Mouse (Mus musculus): Measurements from ENCODE around the gene Bmp8a.

Bmp8a gene

DNA sequence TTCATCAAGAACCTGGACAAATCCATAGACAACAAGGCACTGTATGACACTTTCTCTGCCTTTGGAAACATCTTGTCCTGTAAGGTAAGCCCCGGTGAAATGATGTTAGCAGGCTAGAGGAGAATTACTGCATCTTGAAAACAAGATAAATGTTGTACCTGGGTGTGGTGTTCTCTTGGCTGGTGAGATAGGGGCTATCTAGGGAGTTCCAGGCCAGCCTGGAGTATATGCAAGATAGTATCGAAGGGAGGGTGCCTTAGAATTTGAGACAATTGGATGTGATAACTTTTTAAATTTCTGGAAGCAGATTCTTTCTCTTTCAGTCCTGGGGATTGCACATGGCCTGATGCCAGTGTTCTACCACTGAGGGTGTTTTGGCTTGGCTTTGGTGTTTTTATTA lies 56.3 kb downstream of the Bmp8a start:
- no peak for DNase-seq (ENCODE audit: low read depth)

DNA sequence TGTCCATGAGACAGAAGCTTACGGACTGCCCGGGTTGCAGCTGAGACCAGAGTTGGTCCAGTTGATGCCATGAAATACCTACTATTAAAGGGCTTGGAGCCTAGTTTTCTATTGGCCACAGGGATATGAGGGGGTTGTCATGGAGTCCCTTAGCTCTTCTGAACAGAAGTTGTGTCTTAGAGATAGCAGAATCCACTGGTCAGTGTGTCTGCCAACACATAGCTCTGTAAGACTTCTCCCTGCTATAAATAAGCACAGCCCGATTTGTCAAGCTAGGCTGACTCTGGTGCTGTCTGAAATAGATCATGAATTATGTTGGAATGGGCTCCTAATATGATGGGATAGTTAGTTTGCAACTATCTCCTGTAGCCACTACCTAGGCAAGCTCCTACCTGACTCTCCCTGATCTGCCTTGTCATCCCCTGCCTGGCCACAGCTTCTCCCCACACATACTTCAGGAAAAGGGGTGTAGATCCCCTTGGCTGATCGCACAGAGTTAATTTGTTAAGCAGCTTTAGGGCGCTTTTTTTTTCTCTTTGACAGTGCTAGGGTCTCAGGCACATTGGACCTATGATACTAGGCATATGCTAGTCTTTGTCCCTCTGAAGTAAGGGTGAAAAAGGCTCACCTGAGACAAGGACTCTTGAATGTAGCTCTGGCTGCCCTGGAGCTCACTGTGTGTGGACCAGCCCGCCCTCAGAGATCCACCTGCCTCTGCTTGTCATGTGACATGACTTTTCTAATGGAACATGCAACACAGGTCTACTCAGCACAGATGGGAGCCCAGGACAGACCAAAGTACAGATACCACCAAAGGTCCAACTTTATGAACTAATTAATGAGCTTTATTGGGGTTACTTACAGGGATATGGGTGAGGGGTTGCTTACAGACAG lies 58.1 kb downstream of the Bmp8a start:
- no peak for DNase-seq (ENCODE audit: low read depth)

DNA sequence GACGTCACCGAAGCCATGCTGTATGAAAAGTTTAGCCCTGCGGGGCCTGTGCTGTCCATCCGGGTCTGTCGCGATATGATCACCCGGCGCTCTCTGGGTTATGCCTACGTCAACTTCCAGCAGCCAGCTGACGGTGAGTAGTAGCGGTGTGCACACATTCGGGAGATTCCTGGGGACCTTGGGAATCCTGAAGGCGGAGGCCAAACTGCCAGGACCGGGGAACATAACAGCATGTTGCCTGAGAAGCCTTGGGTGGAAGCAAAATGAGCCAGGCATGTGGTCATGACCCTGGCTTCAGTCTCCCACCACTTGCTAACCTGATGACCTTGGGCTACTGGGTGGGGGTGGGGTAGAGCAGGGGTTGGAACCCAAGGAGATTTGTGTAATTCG lies 59.4 kb downstream of the Bmp8a start:
- DNase-seq (ENCODE audit: low read depth), result peak; percentile 36

DNA sequence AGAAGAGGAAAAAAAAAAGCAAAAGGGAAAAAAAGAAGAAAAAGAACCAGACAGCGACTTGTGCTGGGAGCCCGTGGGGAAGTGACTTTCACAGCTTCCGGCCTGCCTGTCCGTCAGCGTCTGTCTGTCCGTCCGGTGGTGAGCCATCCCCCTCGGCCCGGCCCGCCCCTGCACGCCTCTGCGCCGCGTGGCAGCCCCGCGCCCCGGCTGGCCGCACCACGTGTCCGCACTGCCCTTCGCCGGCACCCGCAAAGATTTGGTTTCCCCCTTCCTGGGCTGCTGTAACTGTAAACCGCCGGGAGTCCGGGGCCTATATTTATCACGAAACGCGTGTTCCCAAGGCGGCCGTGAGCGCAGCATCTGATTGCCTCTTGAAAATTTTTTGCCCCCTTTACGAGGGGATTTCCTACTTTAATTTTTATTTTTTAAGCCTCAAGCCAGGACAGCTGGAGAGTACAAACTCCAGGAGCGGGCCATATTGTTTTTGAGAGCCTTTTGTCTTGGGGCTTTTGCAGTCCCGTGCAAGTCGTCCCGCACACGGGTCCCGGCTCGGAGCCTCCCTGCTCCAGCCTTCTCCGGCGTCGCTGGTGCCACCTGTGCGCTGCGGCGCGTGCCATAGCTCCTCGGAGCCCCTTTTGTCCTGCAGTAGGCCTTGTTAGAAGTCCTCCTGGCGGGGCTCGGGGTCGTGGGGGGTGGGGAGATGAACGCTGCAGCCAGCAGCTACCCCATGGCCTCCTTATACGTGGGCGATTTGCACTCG lies 60.0 kb downstream of the Bmp8a start:
- DNase-seq (ENCODE audit: low read depth), result peak; percentile 35

DNA sequence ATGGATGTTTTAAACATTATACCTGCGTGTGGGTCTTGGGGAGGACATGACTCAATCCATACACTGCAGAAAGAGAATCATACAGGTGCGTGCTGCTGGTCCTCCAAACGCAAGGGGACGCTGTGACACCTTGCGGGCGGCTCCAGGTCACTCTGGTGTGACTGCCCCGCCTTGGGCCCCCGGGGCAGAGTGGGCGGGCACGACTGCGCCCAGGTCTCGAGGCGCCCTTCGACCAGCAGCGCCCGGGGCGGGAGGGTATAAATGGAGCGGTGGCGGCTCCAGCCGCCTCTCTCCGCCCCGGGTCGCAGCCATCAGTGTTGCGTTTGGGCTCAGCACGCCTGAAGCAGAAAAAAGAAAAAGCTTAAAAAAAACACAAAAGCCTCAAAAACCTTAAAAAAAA lies 60.6 kb downstream of the Bmp8a start:
- peak; percentile 96 for DNase-seq (ENCODE audit: low read depth)

DNA sequence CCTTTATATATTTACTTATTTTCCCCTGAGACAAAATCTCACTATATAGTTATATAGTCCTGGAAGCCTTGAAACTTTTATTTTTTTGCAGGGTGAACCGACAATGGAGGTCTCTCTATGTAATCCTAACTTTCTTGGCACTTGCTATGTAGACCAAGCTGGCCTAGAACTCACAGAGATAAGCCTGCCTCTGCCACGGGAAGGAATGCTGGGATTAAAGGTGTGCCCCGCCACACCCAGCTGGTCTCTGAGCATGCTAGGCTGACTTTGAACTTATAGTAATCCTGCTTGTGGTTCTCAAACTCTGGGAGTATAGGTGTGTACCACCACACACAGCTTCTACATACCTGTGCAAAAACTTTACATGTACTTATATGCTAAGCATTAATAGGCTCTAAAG lies 62.9 kb downstream of the Bmp8a start:
- no peak for DNase-seq (ENCODE audit: low read depth)

DNA sequence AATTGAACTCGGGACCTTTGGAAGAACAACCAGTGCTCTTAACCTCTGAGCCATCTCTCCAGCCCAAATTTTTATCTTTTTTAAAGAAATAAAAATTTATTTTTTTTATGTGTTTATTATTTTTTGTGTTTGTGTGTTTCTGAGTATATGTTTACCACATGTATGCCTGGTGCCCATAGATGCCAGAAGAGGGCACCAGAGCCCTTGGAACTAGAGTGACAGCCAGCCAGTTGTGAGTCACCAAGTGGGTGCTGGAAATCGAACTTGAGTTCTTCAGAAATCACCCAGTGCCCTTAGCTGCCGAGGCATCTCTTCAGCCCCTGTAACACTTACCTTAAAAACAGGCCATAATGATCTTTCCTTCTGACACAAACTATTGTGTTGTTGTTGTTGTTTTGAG lies 72.0 kb downstream of the Bmp8a start:
- DNase-seq (ENCODE audit: low read depth), result peak; percentile 41
